Mouse (Mus musculus) limb, embryonic 15.5 days (tissue): ENCODE measurements around the gene Zc3h4. TPM values are rescaled to one million over a fixed set of nuclear protein-coding genes. Genes with fewer than 3 reads are reported as not detected.

Source experiments
- ATAC-seq: fragments of 200-750 bp; cut with Nextera tagmentation; 2 replicates; pipeline ENCODE4 v1.8.0; 2017; ENCODE audit warnings: low read depth, moderate TSS enrichment; ENCODE audit not compliant: insufficient number of reproducible peaks, low FRiP score, low TSS enrichment
- H3K27ac ChIP-seq: fragments of 300-500 bp; sonication (generic); 2 replicates; pipeline ENCODE4 v1.5.1; 2015; ENCODE audit warnings: moderate library complexity, mild to moderate bottlenecking, inconsistent platforms
- H3K27me3 ChIP-seq: fragments of 300-500 bp; sonication (generic); 2 replicates; pipeline ENCODE4 v1.6.1; 2015; ENCODE audit warnings: inconsistent platforms
- H3K36me3 ChIP-seq: fragments of 300-500 bp; sonication (generic); 2 replicates; pipeline ENCODE4 v1.6.1; 2015; ENCODE audit warnings: inconsistent platforms
- H3K4me1 ChIP-seq: fragments of 300-500 bp; sonication (generic); 2 replicates; pipeline ENCODE4 v1.6.1; 2015; ENCODE audit warnings: inconsistent platforms
- H3K4me2 ChIP-seq: fragments of 300-500 bp; sonication (generic); 2 replicates; pipeline ENCODE4 v1.6.1; 2015; ENCODE audit warnings: mild to moderate bottlenecking, inconsistent platforms
- H3K4me3 ChIP-seq: fragments of 300-500 bp; sonication (generic); 2 replicates; pipeline ENCODE4 v1.5.1; 2015; ENCODE audit warnings: mild to moderate bottlenecking, inconsistent platforms
- H3K9ac ChIP-seq: fragments of 300-500 bp; sonication (generic); 2 replicates; pipeline ENCODE4 v1.6.1; 2015; ENCODE audit warnings: inconsistent platforms
- H3K9me3 ChIP-seq: fragments of 300-500 bp; sonication (generic); 2 replicates; pipeline ENCODE4 v1.6.1; 2016; ENCODE audit warnings: inconsistent platforms
- WGBS: fragments of 180-500 bp; shearing (Covaris S2); methylation state at CpG from one replicate; pipeline ENCODE4 v1.1.7; 2015; 5-methylcytosine and 5-hydroxymethylcytosine counted together
- polyA plus RNA-seq: library from polyadenylated mRNA; unstranded; fragments of >200 nt; fragmentation: Nextera tagmentation; extraction: Ambion mirVana; gene quantifications from 2 replicates; pipeline ENCODE4 v1.2.1, GENCODE M21; 2015

The Zc3h4 gene
- polyA plus RNA-seq, 1 experiment from 2014 or later, result 14.1 TPM

GRCm38 (mm10) chr7:16453118-16453711 lies 52.5 kb downstream of the Zc3h4 start:
- Histone ChIP-seq H3K27me3 (no peaks in the 10 kb centered on the region), H3K9ac (peak overlapping the region; percentile 62), H3K4me1 (peaks cover 10% of the 10 kb centered on the region), H3K27ac (peak overlapping the region; percentile 58), H3K4me3 (peak overlapping the region; percentile 65), H3K9me3 (no peaks in the 10 kb centered on the region), H3K36me3 (0 out of 2 replicates have a peak, but pooled peaks cover 3% of the 10 kb centered on the region), H3K4me2 (peak overlapping the region; percentile 95)
- peak; percentile 46 for ATAC-seq
- WGBS, result under 1% methylated on average over 23 of the region's 23 CpGs

GRCm38 (mm10) chr7:16455016-16455415 lies 54.3 kb downstream of the Zc3h4 start:
- 93% methylated on average over 14 of the region's 14 CpGs for WGBS
- ATAC-seq, result no peak
- H3K9ac ChIP-seq, result no peak overlapping the region
- H3K4me2 ChIP-seq, result no peak overlapping the region
- no peaks in the 10 kb centered on the region for H3K27me3 ChIP-seq
- no peak overlapping the region for H3K27ac ChIP-seq
- peaks cover 10% of the 10 kb centered on the region for H3K4me1 ChIP-seq
- H3K4me3 ChIP-seq, result no peak overlapping the region
- 0 out of 2 replicates have a peak, but pooled peaks cover 3% of the 10 kb centered on the region for H3K36me3 ChIP-seq
- no peaks in the 10 kb centered on the region for H3K9me3 ChIP-seq

GRCm38 (mm10) chr7:16456289-16456688 lies 55.6 kb downstream of the Zc3h4 start:
- 0 out of 2 replicates have a peak, but pooled peaks cover 3% of the 10 kb centered on the region for H3K36me3 ChIP-seq
- H3K4me3 ChIP-seq, result no peak overlapping the region
- no peaks in the 10 kb centered on the region for H3K9me3 ChIP-seq
- no peak overlapping the region for H3K4me2 ChIP-seq
- WGBS, result 84% methylated on average over 5 of the region's 5 CpGs
- ATAC-seq, result no peak
- H3K27me3 ChIP-seq, result peaks cover 8% of the 10 kb centered on the region; the same call in 1 of the 2 replicates
- H3K4me1 ChIP-seq, result peaks cover 10% of the 10 kb centered on the region
- no peak overlapping the region for H3K9ac ChIP-seq
- H3K27ac ChIP-seq, result no peak overlapping the region

DNA sequence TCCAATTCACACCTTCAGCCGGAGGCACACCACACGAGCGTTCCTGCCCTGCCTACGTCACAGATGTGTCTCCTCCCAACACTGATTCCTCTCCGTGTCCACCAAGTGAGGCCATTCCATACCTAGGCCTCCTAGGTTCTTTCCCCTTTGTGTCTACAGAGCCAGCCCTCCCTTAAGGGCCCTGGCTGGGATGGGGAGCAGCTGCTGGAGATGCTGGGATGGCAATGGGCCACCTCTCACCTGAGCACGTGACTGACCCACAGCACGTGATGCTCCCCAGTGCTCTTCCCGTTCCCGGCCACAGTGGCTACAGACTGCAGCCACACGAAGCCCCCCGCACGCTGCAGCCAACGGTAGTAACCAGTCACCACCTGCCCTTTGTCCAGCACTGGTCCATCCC lies 59.9 kb downstream of the Zc3h4 start:
- Histone ChIP-seq H3K4me1 (no peaks in the 10 kb centered on the region), H3K9me3 (no peaks in the 10 kb centered on the region), H3K27ac (no peak overlapping the region), H3K27me3 (peaks cover 18% of the 10 kb centered on the region; the same call in 1 of the 2 replicates), H3K4me2 (no peak overlapping the region), H3K4me3 (no peak overlapping the region), H3K9ac (no peak overlapping the region), H3K36me3 (0 out of 2 replicates have a peak, but pooled peaks cover 2% of the 10 kb centered on the region)
- no peak for ATAC-seq
- 56% methylated on average over 13 of the region's 13 CpGs for WGBS

GRCm38 (mm10) chr7:16461151-16461550 lies 60.4 kb downstream of the Zc3h4 start:
- H3K4me3 ChIP-seq, result no peak overlapping the region
- H3K9ac ChIP-seq, result no peak overlapping the region
- no peak for ATAC-seq
- H3K4me1 ChIP-seq, result no peaks in the 10 kb centered on the region
- no peaks in the 10 kb centered on the region for H3K36me3 ChIP-seq
- no peak overlapping the region for H3K4me2 ChIP-seq
- 60% methylated on average over 6 of the region's 6 CpGs for whole genome bisulfite sequencing
- peaks cover 18% of the 10 kb centered on the region; the same call in 1 of the 2 replicates for H3K27me3 ChIP-seq
- no peak overlapping the region for H3K27ac ChIP-seq
- no peaks in the 10 kb centered on the region for H3K9me3 ChIP-seq

GRCm38 (mm10) chr7:16461705-16462104 lies 61.0 kb downstream of the Zc3h4 start:
- ATAC-seq, result no peak
- peaks cover 18% of the 10 kb centered on the region; the same call in 1 of the 2 replicates for H3K27me3 ChIP-seq
- H3K9ac ChIP-seq, result no peak overlapping the region
- no peak overlapping the region for H3K4me2 ChIP-seq
- no peak overlapping the region for H3K27ac ChIP-seq
- H3K9me3 ChIP-seq, result no peaks in the 10 kb centered on the region
- WGBS, result 77% methylated on average over 6 of the region's 6 CpGs
- no peak overlapping the region for H3K4me3 ChIP-seq
- no peaks in the 10 kb centered on the region for H3K36me3 ChIP-seq
- H3K4me1 ChIP-seq, result no peaks in the 10 kb centered on the region

- Histone ChIP-seq H3K4me3 (no peak overlapping the region), H3K27me3 (peaks cover 21% of the 10 kb centered on the region; the same call in 1 of the 2 replicates), H3K27ac (no peak overlapping the region), H3K36me3 (no peaks in the 10 kb centered on the region), H3K4me2 (no peak overlapping the region), H3K9ac (no peak overlapping the region), H3K4me1 (0 out of 2 replicates have a peak, but pooled peaks cover 2% of the 10 kb centered on the region), H3K9me3 (no peaks in the 10 kb centered on the region)
- WGBS, result 2% methylated on average over 14 of the region's 14 CpGs
- ATAC-seq, result no peak
These were observed 62.5 kb downstream of the Zc3h4 start for GRCm38 (mm10) chr7:16463214-16463613.

DNA sequence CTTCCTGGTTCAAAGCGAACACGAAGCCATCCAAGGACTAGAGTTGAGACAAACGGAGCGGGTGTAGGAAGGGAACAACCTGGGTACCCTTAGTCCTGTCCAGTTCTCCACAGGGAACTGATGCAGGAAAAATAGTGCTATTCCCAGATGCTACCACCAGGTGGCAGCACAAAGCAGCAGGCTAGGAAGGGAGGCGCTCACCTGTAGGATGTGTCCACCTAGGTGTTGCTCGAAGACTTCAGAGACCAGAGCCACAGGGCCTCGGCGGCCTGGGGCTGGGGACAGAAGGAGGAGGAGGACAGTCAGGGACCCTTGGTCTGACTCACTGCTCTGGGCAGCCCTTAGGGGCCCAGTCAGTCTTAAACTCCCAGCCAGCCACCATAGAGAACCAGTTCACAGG lies 64.5 kb downstream of the Zc3h4 start:
- no peak overlapping the region for H3K9ac ChIP-seq
- H3K27ac ChIP-seq, result no peak overlapping the region
- no peak overlapping the region for H3K4me3 ChIP-seq
- ATAC-seq, result no peak
- H3K27me3 ChIP-seq, result peaks cover 37% of the 10 kb centered on the region; the same call in 1 of the 2 replicates
- H3K4me2 ChIP-seq, result no peak overlapping the region
- WGBS, result 13% methylated on average over 8 of the region's 8 CpGs
- H3K4me1 ChIP-seq, result 0 out of 2 replicates have a peak, but pooled peaks cover 2% of the 10 kb centered on the region
- no peaks in the 10 kb centered on the region for H3K9me3 ChIP-seq
- no peaks in the 10 kb centered on the region for H3K36me3 ChIP-seq

GRCm38 (mm10) chr7:16465568-16465967 lies 64.9 kb downstream of the Zc3h4 start:
- WGBS, result 89% methylated on average over 5 of the region's 5 CpGs
- H3K27ac ChIP-seq, result no peak overlapping the region
- 0 out of 2 replicates have a peak, but pooled peaks cover 2% of the 10 kb centered on the region for H3K4me1 ChIP-seq
- no peak overlapping the region for H3K4me3 ChIP-seq
- H3K27me3 ChIP-seq, result peaks cover 39% of the 10 kb centered on the region
- ATAC-seq, result no peak
- no peaks in the 10 kb centered on the region for H3K9me3 ChIP-seq
- no peaks in the 10 kb centered on the region for H3K36me3 ChIP-seq
- no peak overlapping the region for H3K4me2 ChIP-seq
- no peak overlapping the region for H3K9ac ChIP-seq

- H3K27me3 ChIP-seq, result peaks cover 38% of the 10 kb centered on the region
- H3K9ac ChIP-seq, result no peak overlapping the region
- H3K4me1 ChIP-seq, result 0 out of 2 replicates have a peak, but pooled peaks cover 2% of the 10 kb centered on the region
- no peaks in the 10 kb centered on the region for H3K36me3 ChIP-seq
- no peak overlapping the region for H3K4me3 ChIP-seq
- no peak overlapping the region for H3K27ac ChIP-seq
- no peak overlapping the region for H3K4me2 ChIP-seq
- ATAC-seq, result no peak
- no peaks in the 10 kb centered on the region for H3K9me3 ChIP-seq
- WGBS, result 58% methylated on average over 4 of the region's 4 CpGs
These were observed 65.9 kb downstream of the Zc3h4 start for GRCm38 (mm10) chr7:16466565-16466964.

GRCm38 (mm10) chr7:16468115-16468514 lies 67.4 kb downstream of the Zc3h4 start:
- no peak overlapping the region for H3K9ac ChIP-seq
- 23% methylated on average over 5 of the region's 5 CpGs for WGBS
- no peaks in the 10 kb centered on the region for H3K36me3 ChIP-seq
- H3K4me2 ChIP-seq, result no peak overlapping the region
- peaks cover 44% of the 10 kb centered on the region for H3K27me3 ChIP-seq
- H3K27ac ChIP-seq, result no peak overlapping the region
- H3K4me1 ChIP-seq, result 0 out of 2 replicates have a peak, but pooled peaks cover 2% of the 10 kb centered on the region
- H3K9me3 ChIP-seq, result no peaks in the 10 kb centered on the region
- no peak for ATAC-seq
- H3K4me3 ChIP-seq, result no peak overlapping the region

DNA sequence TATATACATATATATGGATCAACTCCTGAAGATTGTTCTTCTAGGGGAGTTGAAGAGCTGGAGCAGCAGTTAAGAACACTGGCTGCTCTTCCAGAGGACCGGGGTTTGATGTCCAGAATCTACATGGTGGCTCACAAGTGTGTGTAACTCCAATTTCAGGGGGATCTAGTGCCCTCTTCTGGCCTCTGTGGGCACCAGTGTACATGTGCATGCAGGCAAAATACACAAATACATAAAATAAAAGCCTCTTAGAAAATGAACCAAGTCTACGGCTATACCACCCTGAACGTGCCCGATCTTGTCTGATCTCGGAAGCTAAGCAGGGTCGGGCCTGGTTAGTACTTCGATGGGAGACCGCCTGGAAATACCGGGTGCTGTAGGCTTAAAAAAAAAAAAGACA lies 70.8 kb downstream of the Zc3h4 start:
- no peak overlapping the region for H3K27ac ChIP-seq
- H3K4me1 ChIP-seq, result peaks cover 26% of the 10 kb centered on the region
- H3K36me3 ChIP-seq, result no peaks in the 10 kb centered on the region
- no peak overlapping the region for H3K9ac ChIP-seq
- no peak overlapping the region for H3K4me2 ChIP-seq
- ATAC-seq, result no peak
- H3K27me3 ChIP-seq, result peaks cover 77% of the 10 kb centered on the region
- H3K4me3 ChIP-seq, result no peak overlapping the region
- 41% methylated on average over 9 of the region's 9 CpGs for WGBS
- no peaks in the 10 kb centered on the region for H3K9me3 ChIP-seq
